Mouse (Mus musculus): ENCODE measurements around the gene Foxk1.

DNA sequence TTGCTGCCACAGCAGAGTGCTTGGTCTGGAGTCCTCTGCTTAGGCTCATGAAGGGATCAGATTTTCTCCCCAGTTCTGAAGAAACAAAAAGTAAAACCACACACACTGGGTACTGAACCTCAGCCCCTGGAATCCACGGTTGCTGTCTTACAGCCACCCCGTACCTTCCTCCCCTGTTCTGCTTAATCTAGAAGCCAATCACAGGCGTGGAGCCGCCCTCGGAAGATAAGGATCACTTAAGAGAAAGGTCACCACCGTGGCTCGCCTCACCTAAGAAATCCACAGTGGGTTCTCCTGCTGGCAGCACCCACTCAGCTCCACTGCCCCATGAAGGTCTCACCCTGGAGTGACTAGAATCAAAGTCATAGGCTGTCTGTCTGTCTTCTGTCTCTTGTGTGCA lies 5.1 kb downstream of the Foxk1 start:
- TF ChIP-seq GATA1 (IDR thresholded peaks at IDR 0.05; ENCODE audit: low read length) (no peak), TAL1 (IDR thresholded peaks at IDR 0.05; ENCODE audit: low read length) (no peak)

All from erythroblast, embryonic 14.5 days (primary cell).